Mouse (Mus musculus) midbrain, embryonic 11.5 days (tissue): ENCODE data around the gene Gnb4. TPM values are rescaled to one million over a fixed set of nuclear protein-coding genes. Genes with fewer than 3 reads are reported as not detected.

Experiments
- ATAC-seq: fragments of 200-750 bp; cut with Nextera tagmentation; 2 replicates; pipeline ENCODE4 v1.8.0; 2017; ENCODE audit warnings: moderate TSS enrichment, moderate library complexity; ENCODE audit not compliant: low FRiP score
- DNase-seq: peaks from one replicate; pipeline ENCODE4 v3.0.0; 2015; ENCODE audit warnings: low spot score; ENCODE audit errors: missing footprints
- H3K27ac ChIP-seq: fragments of 300-500 bp; sonication (generic); 2 replicates; pipeline ENCODE4 v1.5.1; 2014; ENCODE audit warnings: low read depth, low read length
- H3K27me3 ChIP-seq: fragments of 300-500 bp; sonication (generic); 2 replicates; pipeline ENCODE4 v1.6.1; 2014; ENCODE audit warnings: mild to moderate bottlenecking, low read length, moderate library complexity, mixed read lengths; ENCODE audit not compliant: control insufficient read depth, insufficient read depth
- H3K36me3 ChIP-seq: fragments of 300-500 bp; sonication (generic); 2 replicates; pipeline ENCODE4 v1.6.1; 2014; ENCODE audit warnings: mild to moderate bottlenecking, low read length, moderate library complexity, mixed read lengths; ENCODE audit not compliant: control insufficient read depth, insufficient read depth
- H3K4me1 ChIP-seq: fragments of 300-500 bp; sonication (generic); 2 replicates; pipeline ENCODE4 v1.6.1; 2014; ENCODE audit warnings: low read length; ENCODE audit not compliant: control insufficient read depth, insufficient read depth
- H3K4me2 ChIP-seq: fragments of 300-500 bp; sonication (generic); 2 replicates; pipeline ENCODE4 v1.6.1; 2014; ENCODE audit warnings: mild to moderate bottlenecking, moderate library complexity
- H3K4me3 ChIP-seq: fragments of 300-500 bp; sonication (generic); 2 replicates; pipeline ENCODE4 v1.5.1; 2014; ENCODE audit warnings: low read depth, low read length
- H3K9ac ChIP-seq: fragments of 300-500 bp; sonication (generic); 2 replicates; pipeline ENCODE4 v1.6.1; 2014; ENCODE audit warnings: low read length
- H3K9me3 ChIP-seq: fragments of 300-500 bp; sonication (generic); 2 replicates; pipeline ENCODE4 v1.6.1; 2016; ENCODE audit warnings: low read length; ENCODE audit not compliant: control insufficient read depth
- WGBS: fragments of 180-500 bp; shearing (Covaris S2); extraction: QIAGEN DNeasy Blood & Tissue Kit; methylation state at CpG from one replicate; pipeline ENCODE4 v1.1.7; 2014; 5-methylcytosine and 5-hydroxymethylcytosine counted together
- polyA plus RNA-seq: library from polyadenylated mRNA; unstranded; fragments of >200 nt; fragmentation: Nextera tagmentation; extraction: Ambion mirVana; gene quantifications from 2 replicates; pipeline ENCODE4 v1.2.1, GENCODE M21; 2014

Gnb4 gene
- polyA plus RNA-seq, 1 experiment from 2014 or later = 42.3 TPM

GRCm38 (mm10) chr3:32621658-32622057 lies 5.3 kb upstream of the Gnb4 start:
- H3K4me1 ChIP-seq = no peaks in the 10 kb centered on the region
- no peak overlapping the region for H3K27ac ChIP-seq
- DNase-seq (no peak), ATAC-seq (no peak)
- H3K4me2 ChIP-seq = no peak overlapping the region
- H3K27me3 ChIP-seq = no peaks in the 10 kb centered on the region
- no peaks in the 10 kb centered on the region for H3K36me3 ChIP-seq
- no peaks in the 10 kb centered on the region for H3K9me3 ChIP-seq
- H3K9ac ChIP-seq = no peak overlapping the region
- no peak overlapping the region for H3K4me3 ChIP-seq
- WGBS = 90% methylated on average over 1 of the region's 1 CpGs

GRCm38 (mm10) chr3:32617053-32617642 lies 763 bp upstream of the Gnb4 start:
- Histone ChIP-seq H3K4me1 (no peaks in the 10 kb centered on the region), H3K9ac (peak overlapping the region; percentile 67), H3K4me3 (peak overlapping the region; percentile 59), H3K27me3 (no peaks in the 10 kb centered on the region), H3K4me2 (peak overlapping the region; percentile 46), H3K9me3 (no peaks in the 10 kb centered on the region), H3K27ac (no peak overlapping the region), H3K36me3 (no peaks in the 10 kb centered on the region)
- DNase-seq (no peak), ATAC-seq (peak; percentile 45)
- WGBS = 19% methylated on average over 16 of the region's 16 CpGs

GRCm38 (mm10) chr3:32616006-32616330 lies 417 bp downstream of the Gnb4 start:
- DNase-seq (peak; percentile 87), ATAC-seq (no peak)
- Histone ChIP-seq H3K4me3 (peak overlapping the region; percentile 59), H3K4me2 (peak overlapping the region; percentile 46), H3K27me3 (no peaks in the 10 kb centered on the region), H3K4me1 (no peaks in the 10 kb centered on the region), H3K9me3 (no peaks in the 10 kb centered on the region), H3K27ac (no peak overlapping the region), H3K36me3 (no peaks in the 10 kb centered on the region), H3K9ac (peak overlapping the region; percentile 67)
- WGBS = 22% methylated on average over 7 of the region's 14 CpGs

GRCm38 (mm10) chr3:32615376-32615775 lies 1.0 kb downstream of the Gnb4 start:
- 82% methylated on average over 5 of the region's 5 CpGs for WGBS
- H3K4me2 ChIP-seq = peak overlapping the region; percentile 46; the same call in 1 of the 2 replicates
- DNase-seq (peak; percentile 86), ATAC-seq (no peak)
- H3K4me1 ChIP-seq = no peaks in the 10 kb centered on the region
- no peak overlapping the region for H3K9ac ChIP-seq
- no peaks in the 10 kb centered on the region for H3K27me3 ChIP-seq
- no peaks in the 10 kb centered on the region for H3K9me3 ChIP-seq
- no peaks in the 10 kb centered on the region for H3K36me3 ChIP-seq
- H3K27ac ChIP-seq = no peak overlapping the region
- peak overlapping the region; percentile 59; the same call in 1 of the 2 replicates for H3K4me3 ChIP-seq

DNA sequence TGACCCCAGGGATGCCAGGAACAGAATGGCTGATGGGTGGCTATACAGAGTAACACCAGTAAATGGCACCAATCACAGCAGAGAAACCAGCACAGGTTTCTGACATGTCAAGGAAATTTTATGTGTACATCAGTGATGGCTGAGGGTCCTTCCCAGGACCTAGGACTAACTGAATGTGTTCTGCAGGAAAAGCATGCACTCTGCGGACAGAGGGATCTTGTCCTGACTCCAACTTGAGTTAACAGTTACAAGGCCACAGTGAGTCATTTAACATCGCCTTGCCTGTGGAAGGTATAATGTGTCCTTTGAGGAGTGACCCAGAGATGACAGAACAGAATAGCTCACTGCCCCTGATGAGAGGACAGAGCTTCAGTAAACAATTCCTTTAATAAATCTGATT lies 1.6 kb downstream of the Gnb4 start:
- no peak overlapping the region for H3K27ac ChIP-seq
- H3K4me1 ChIP-seq = no peaks in the 10 kb centered on the region
- DNase-seq (no peak), ATAC-seq (no peak)
- no peak overlapping the region for H3K9ac ChIP-seq
- 82% methylated on average over 2 of the region's 2 CpGs for WGBS
- no peak overlapping the region for H3K4me2 ChIP-seq
- no peaks in the 10 kb centered on the region for H3K9me3 ChIP-seq
- H3K36me3 ChIP-seq = no peaks in the 10 kb centered on the region
- no peaks in the 10 kb centered on the region for H3K27me3 ChIP-seq
- H3K4me3 ChIP-seq = no peak overlapping the region

DNA sequence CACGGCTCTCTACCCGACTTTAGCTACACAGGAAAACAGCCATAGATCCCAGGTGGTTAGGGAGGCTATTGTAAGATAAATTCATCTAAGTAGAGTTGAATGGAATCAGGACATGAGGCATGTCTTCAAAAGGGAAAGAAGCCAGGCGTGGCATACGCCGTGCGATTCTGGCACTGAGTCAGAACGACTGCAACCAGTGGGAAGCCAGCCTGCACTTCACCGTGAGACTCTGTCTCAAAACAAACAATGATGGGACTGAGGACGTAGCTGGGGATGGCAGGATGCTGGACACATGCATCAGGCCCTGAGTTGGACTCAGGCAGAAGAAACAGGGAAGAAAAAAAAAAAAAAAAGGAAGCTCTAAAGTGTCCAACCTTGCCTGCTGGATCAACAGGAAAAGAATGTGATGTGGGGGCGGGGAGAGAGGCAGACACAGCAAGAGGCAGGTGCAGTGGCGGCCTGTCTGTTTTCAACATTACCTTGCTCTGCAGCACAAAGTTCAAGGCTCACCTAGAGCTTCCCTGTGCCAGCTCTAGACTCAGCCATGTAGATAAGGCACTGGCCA lies 4.7 kb downstream of the Gnb4 start:
- ATAC-seq (no peak), DNase-seq (no peak)
- no peaks in the 10 kb centered on the region for H3K36me3 ChIP-seq
- no peak overlapping the region for H3K4me3 ChIP-seq
- no peaks in the 10 kb centered on the region for H3K9me3 ChIP-seq
- H3K9ac ChIP-seq = no peak overlapping the region
- 85% methylated on average over 11 of the region's 11 CpGs for WGBS
- no peaks in the 10 kb centered on the region for H3K27me3 ChIP-seq
- no peaks in the 10 kb centered on the region for H3K4me1 ChIP-seq
- H3K4me2 ChIP-seq = no peak overlapping the region
- no peak overlapping the region for H3K27ac ChIP-seq

DNA sequence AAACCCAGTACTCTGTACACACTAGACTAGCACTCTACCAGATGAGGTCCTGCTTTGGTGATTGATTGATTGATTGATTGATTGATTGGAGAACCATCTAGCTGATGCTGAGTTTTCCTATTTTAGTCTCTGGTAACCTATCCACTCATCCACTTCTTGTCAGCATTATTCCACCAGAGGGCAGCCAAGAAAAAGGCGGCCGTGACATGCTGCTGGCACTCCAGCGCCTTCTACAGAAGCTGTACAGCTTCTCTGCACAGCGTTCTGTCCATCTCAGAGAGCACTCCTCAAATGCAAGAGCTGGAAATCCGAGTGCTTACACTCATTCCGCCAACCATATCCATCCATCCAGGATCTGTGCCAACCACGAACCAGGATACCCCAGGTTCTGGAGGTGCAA lies 5.8 kb downstream of the Gnb4 start:
- H3K9me3 ChIP-seq = no peaks in the 10 kb centered on the region
- ATAC-seq = peak; percentile 57; the same call in 1 of the 2 replicates
- H3K36me3 ChIP-seq = no peaks in the 10 kb centered on the region
- no peak overlapping the region for H3K9ac ChIP-seq
- H3K27ac ChIP-seq = no peak overlapping the region
- no peak overlapping the region for H3K4me3 ChIP-seq
- no peak for DNase-seq
- no peaks in the 10 kb centered on the region for H3K4me1 ChIP-seq
- no peaks in the 10 kb centered on the region for H3K27me3 ChIP-seq
- no peak overlapping the region for H3K4me2 ChIP-seq
- 32% methylated on average over 7 of the region's 7 CpGs for WGBS

GRCm38 (mm10) chr3:32609233-32609632 lies 7.2 kb downstream of the Gnb4 start:
- H3K4me2 ChIP-seq = no peak overlapping the region
- no peak overlapping the region for H3K9ac ChIP-seq
- no peaks in the 10 kb centered on the region for H3K27me3 ChIP-seq
- H3K4me3 ChIP-seq = no peak overlapping the region
- no peaks in the 10 kb centered on the region for H3K9me3 ChIP-seq
- WGBS = 95% methylated on average over 4 of the region's 4 CpGs
- H3K36me3 ChIP-seq = no peaks in the 10 kb centered on the region
- no peaks in the 10 kb centered on the region for H3K4me1 ChIP-seq
- ATAC-seq = no peak
- DNase-seq = no peak
- no peak overlapping the region for H3K27ac ChIP-seq

- no peak for ATAC-seq
- Histone ChIP-seq H3K36me3 (no peaks in the 10 kb centered on the region), H3K9ac (no peak overlapping the region), H3K9me3 (no peaks in the 10 kb centered on the region), H3K4me1 (no peaks in the 10 kb centered on the region), H3K4me3 (no peak overlapping the region), H3K4me2 (no peak overlapping the region), H3K27me3 (no peaks in the 10 kb centered on the region), H3K27ac (no peak overlapping the region)
- no peak for DNase-seq
- WGBS = 89% methylated on average over 10 of the region's 10 CpGs
These were observed 15.3 kb downstream of the Gnb4 start for GRCm38 (mm10) chr3:32601055-32601454.
